Mouse (Mus musculus): ENCODE measurements around the gene Dok5. TPM values are rescaled to one million over a fixed set of nuclear protein-coding genes. Genes with fewer than 3 reads are reported as not detected.

Gene Dok5
- polyA plus RNA-seq, 2 experiments: 10.8 to 11.9 TPM

- 2% methylated on average over 4 of the region's 4 CpGs for WGBS
- no peak overlapping the region for H3K27ac ChIP-seq (replicated peaks; ENCODE audit: low read depth, low read length)
- no peak overlapping the region for H3K4me3 ChIP-seq (replicated peaks; ENCODE audit: low read length)
- H3K27me3 ChIP-seq (ENCODE audit: control insufficient read depth, insufficient read depth, low read length): peaks cover 12% of the 10 kb centered on the region; the same call in 1 of the 2 replicates
- H3K9me3 ChIP-seq (ENCODE audit: control insufficient read depth, low read length): no peaks in the 10 kb centered on the region
- ATAC-seq (ENCODE audit: low FRiP score, low read depth) (peak; percentile 49; the same call in 1 of the 2 replicates), DNase-seq (ENCODE audit: low spot score) (peak; percentile 90)
- H3K4me1 ChIP-seq (ENCODE audit: control insufficient read depth, insufficient read depth, low read length): no peaks in the 10 kb centered on the region
- no peaks in the 10 kb centered on the region for H3K36me3 ChIP-seq (ENCODE audit: control insufficient read depth, insufficient read depth, low read length)
- TF ChIP-seq POLR2A (IDR thresholded peaks at IDR 0.05; ENCODE audit: borderline replicate concordance, extremely low read depth, insufficient read depth, insufficient read length): no peak
- H3K4me2 ChIP-seq (replicated peaks; ENCODE audit: low read depth, low read length, severe bottlenecking): no peak overlapping the region
- no peak overlapping the region for H3K9ac ChIP-seq (ENCODE audit: low read depth, low read length, severe bottlenecking)
Measured at GRCm38 (mm10) chr2:170877515-170877914, 145.9 kb downstream of the Dok5 start.

DNA sequence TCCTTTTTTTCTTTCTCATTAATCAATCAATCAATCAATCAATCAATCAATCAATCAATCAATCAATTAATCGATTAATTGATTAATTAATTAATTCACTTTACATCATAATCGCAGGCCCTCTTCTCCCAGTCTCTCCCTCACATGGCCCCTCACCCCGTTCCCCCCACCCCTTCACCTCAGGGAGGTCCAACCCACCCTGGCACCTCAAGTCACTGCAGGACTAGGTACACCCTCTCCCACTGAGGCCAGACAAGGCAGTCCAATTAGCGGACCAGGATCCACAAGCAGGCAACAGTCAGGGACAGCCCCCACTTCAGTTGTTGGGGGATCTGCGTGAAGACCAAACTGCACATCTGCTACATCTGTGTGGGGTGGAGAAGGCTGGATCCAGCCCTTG is 146.3 kb downstream of the Dok5 start:
- Histone ChIP-seq H3K27me3 (ENCODE audit: control insufficient read depth, insufficient read depth, low read length) (peaks cover 12% of the 10 kb centered on the region; the same call in 1 of the 2 replicates), H3K4me3 (replicated peaks; ENCODE audit: low read length) (no peak overlapping the region), H3K9ac (ENCODE audit: low read depth, low read length, severe bottlenecking) (no peak overlapping the region), H3K36me3 (ENCODE audit: control insufficient read depth, insufficient read depth, low read length) (no peaks in the 10 kb centered on the region), H3K9me3 (ENCODE audit: control insufficient read depth, low read length) (no peaks in the 10 kb centered on the region), H3K4me1 (ENCODE audit: control insufficient read depth, insufficient read depth, low read length) (no peaks in the 10 kb centered on the region), H3K4me2 (replicated peaks; ENCODE audit: low read depth, low read length, severe bottlenecking) (no peak overlapping the region), H3K27ac (replicated peaks; ENCODE audit: low read depth, low read length) (no peak overlapping the region)
- 60% methylated on average over 5 of the region's 5 CpGs for WGBS
- DNase-seq (ENCODE audit: low spot score): no peak
- no peak for TF ChIP-seq POLR2A (IDR thresholded peaks at IDR 0.05; ENCODE audit: borderline replicate concordance, extremely low read depth, insufficient read depth, insufficient read length)
- ATAC-seq (ENCODE audit: low FRiP score, low read depth): no peak

DNA sequence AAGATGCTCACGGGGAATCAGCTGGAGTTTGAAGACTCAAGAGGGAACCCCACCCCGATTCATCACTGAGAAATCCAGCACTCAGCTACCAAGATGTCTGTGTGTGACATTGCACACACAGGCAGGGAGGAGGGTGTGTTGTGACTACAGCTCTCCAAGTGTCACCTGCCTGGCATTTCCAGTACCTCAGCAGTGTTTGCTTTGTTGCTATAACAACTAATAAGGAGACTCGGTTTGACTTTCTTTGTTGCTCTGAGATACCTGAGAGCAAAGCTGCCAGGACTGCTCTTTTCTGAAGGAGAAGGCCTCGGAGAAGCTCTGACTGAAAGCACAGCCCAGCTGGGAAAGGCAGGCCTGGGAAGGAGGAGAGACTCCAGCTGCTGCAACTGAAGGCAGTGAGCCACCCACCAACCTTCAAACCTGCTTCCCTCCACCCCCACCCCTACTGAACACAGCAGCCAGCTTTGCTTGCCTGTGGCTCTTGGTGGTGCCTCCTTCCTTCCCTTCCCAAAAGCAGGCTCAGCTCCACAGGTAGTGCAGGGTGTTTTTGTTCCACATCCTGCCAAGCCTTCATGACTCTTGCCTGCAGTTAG is 152.7 kb downstream of the Dok5 start:
- DNase-seq (ENCODE audit: low spot score) (no peak), ATAC-seq (ENCODE audit: low FRiP score, low read depth) (no peak)
- no peak overlapping the region for H3K4me2 ChIP-seq (replicated peaks; ENCODE audit: low read depth, low read length, severe bottlenecking)
- TF ChIP-seq POLR2A (IDR thresholded peaks at IDR 0.05; ENCODE audit: borderline replicate concordance, extremely low read depth, insufficient read depth, insufficient read length): no peak
- H3K4me1 ChIP-seq (ENCODE audit: control insufficient read depth, insufficient read depth, low read length): no peaks in the 10 kb centered on the region
- H3K9me3 ChIP-seq (ENCODE audit: control insufficient read depth, low read length): no peaks in the 10 kb centered on the region
- H3K27me3 ChIP-seq (ENCODE audit: control insufficient read depth, insufficient read depth, low read length): no peaks in the 10 kb centered on the region
- no peak overlapping the region for H3K4me3 ChIP-seq (replicated peaks; ENCODE audit: low read length)
- WGBS: 61% methylated on average over 4 of the region's 4 CpGs
- H3K27ac ChIP-seq (replicated peaks; ENCODE audit: low read depth, low read length): no peak overlapping the region
- no peaks in the 10 kb centered on the region for H3K36me3 ChIP-seq (ENCODE audit: control insufficient read depth, insufficient read depth, low read length)
- no peak overlapping the region for H3K9ac ChIP-seq (ENCODE audit: low read depth, low read length, severe bottlenecking)

- 41% methylated on average over 9 of the region's 9 CpGs for WGBS
- H3K9ac ChIP-seq (ENCODE audit: low read depth, low read length, severe bottlenecking): no peak overlapping the region
- H3K27ac ChIP-seq (replicated peaks; ENCODE audit: low read depth, low read length): no peak overlapping the region
- no peak for TF ChIP-seq POLR2A (IDR thresholded peaks at IDR 0.05; ENCODE audit: borderline replicate concordance, extremely low read depth, insufficient read depth, insufficient read length)
- H3K36me3 ChIP-seq (ENCODE audit: control insufficient read depth, insufficient read depth, low read length): no peaks in the 10 kb centered on the region
- no peaks in the 10 kb centered on the region for H3K27me3 ChIP-seq (ENCODE audit: control insufficient read depth, insufficient read depth, low read length)
- DNase-seq (ENCODE audit: low spot score) (no peak), ATAC-seq (ENCODE audit: low FRiP score, low read depth) (no peak)
- H3K4me2 ChIP-seq (replicated peaks; ENCODE audit: low read depth, low read length, severe bottlenecking): peak overlapping the region; percentile 25
- H3K4me3 ChIP-seq (replicated peaks; ENCODE audit: low read length): no peak overlapping the region
- no peaks in the 10 kb centered on the region for H3K4me1 ChIP-seq (ENCODE audit: control insufficient read depth, insufficient read depth, low read length)
- H3K9me3 ChIP-seq (ENCODE audit: control insufficient read depth, low read length): no peaks in the 10 kb centered on the region
Measured at GRCm38 (mm10) chr2:170887984-170888383, 156.4 kb downstream of the Dok5 start.

- no peak for TF ChIP-seq POLR2A (IDR thresholded peaks at IDR 0.05; ENCODE audit: borderline replicate concordance, extremely low read depth, insufficient read depth, insufficient read length)
- WGBS: 68% methylated on average over 8 of the region's 8 CpGs
- Histone ChIP-seq H3K4me2 (replicated peaks; ENCODE audit: low read depth, low read length, severe bottlenecking) (no peak overlapping the region), H3K4me1 (ENCODE audit: control insufficient read depth, insufficient read depth, low read length) (no peaks in the 10 kb centered on the region), H3K4me3 (replicated peaks; ENCODE audit: low read length) (no peak overlapping the region), H3K27me3 (ENCODE audit: control insufficient read depth, insufficient read depth, low read length) (no peaks in the 10 kb centered on the region), H3K36me3 (ENCODE audit: control insufficient read depth, insufficient read depth, low read length) (no peaks in the 10 kb centered on the region), H3K9ac (ENCODE audit: low read depth, low read length, severe bottlenecking) (no peak overlapping the region), H3K9me3 (ENCODE audit: control insufficient read depth, low read length) (no peaks in the 10 kb centered on the region), H3K27ac (replicated peaks; ENCODE audit: low read depth, low read length) (no peak overlapping the region)
- no peak for DNase-seq (ENCODE audit: low spot score)
- no peak for ATAC-seq (ENCODE audit: low FRiP score, low read depth)
Measured at GRCm38 (mm10) chr2:170895096-170895495, 163.5 kb downstream of the Dok5 start.
